Mouse (Mus musculus): ENCODE results near the gene Cd248.

The Cd248 gene

GRCm38 (mm10) chr19:5106731-5107191 is 38.9 kb downstream of the Cd248 start, which contains the start of gene Rab1b:
Gene Rab1b (minus strand): TSS chr19:5107072.
- peak; percentile 99 for DNase-seq (ENCODE audit: low read depth, low spot score)

GRCm38 (mm10) chr19:5107556-5108270 is 39.8 kb downstream of the Cd248 start:
- DNase-seq (ENCODE audit: low read depth, low spot score): no peak

- no peak for DNase-seq (ENCODE audit: low read depth, low spot score)
Measured at GRCm38 (mm10) chr19:5108271-5108575, 40.3 kb downstream of the Cd248 start.

- no peak for DNase-seq (ENCODE audit: low read depth, low spot score)
Measured at GRCm38 (mm10) chr19:5108702-5109101, 40.8 kb downstream of the Cd248 start.

- no peak for DNase-seq (ENCODE audit: low read depth, low spot score)
Measured at GRCm38 (mm10) chr19:5109659-5110453, 42.0 kb downstream of the Cd248 start.

GRCm38 (mm10) chr19:5113783-5114182 is 45.9 kb downstream of the Cd248 start:
- no peak for DNase-seq (ENCODE audit: low read depth, low spot score)

GRCm38 (mm10) chr19:5117494-5118383 is 49.9 kb downstream of the Cd248 start:
- peak; percentile 90 for DNase-seq (ENCODE audit: low read depth, low spot score)

- DNase-seq (ENCODE audit: low read depth, low spot score): no peak
Measured at GRCm38 (mm10) chr19:5118384-5118698, 50.5 kb downstream of the Cd248 start, which contains the start of gene Klc2. Gene Klc2 (minus strand): TSS chr19:5118560.
